Mouse (Mus musculus) megakaryocyte-erythroid progenitor cell, adult 5 weeks (primary cell): Measurements from ENCODE around the gene Ckb. TPM values are rescaled to one million over a fixed set of nuclear protein-coding genes. Genes with fewer than 3 reads are reported as not detected.

Source experiments
- polyA plus RNA-seq: library from polyadenylated mRNA; stranded (reverse); fragments of >175 nt; gene quantifications from 2 replicates; pipeline ENCODE4 v1.2.3, GENCODE M21; 2012

The Ckb gene
- polyA plus RNA-seq: 17.5 and 20.4 TPM in 2 replicates

GRCm38 (mm10) chr12:111672176-111672575 is at the start of gene Ckb:
Gene Ckb (minus strand): TSS chr12:111672338.

GRCm38 (mm10) chr12:111713004-111713651 is 41.0 kb upstream of the Ckb start, which contains the start of the genes Bag5 and Apopt1:
Gene Bag5 (minus strand): TSS chr12:111713257.
Gene Apopt1 (plus strand): TSS chr12:111713261.

GRCm38 (mm10) chr12:111677882-111678669 is 5.9 kb upstream of the Ckb start, which contains the start of gene Trmt61a:
Gene Trmt61a (plus strand): TSS chr12:111678105.

Other genes with a start within 250 kb of the Ckb start
- gene Tnfaip2, start 229.9 kb downstream of the Ckb start, polyA plus RNA-seq: 41.2 and 71.1 TPM in 2 replicates
- not detected in 2 replicates for gene Gm266, start 186.5 kb downstream of the Ckb start, polyA plus RNA-seq
- gene Eif5, start 134.3 kb downstream of the Ckb start, polyA plus RNA-seq: 207 and 340 TPM in 2 replicates
- gene Mark3, start 97.8 kb downstream of the Ckb start, polyA plus RNA-seq: 10.0 and 11.7 TPM in 2 replicates
- gene Trmt61a, start 5.8 kb upstream of the Ckb start, polyA plus RNA-seq: 26.9 and 31.8 TPM in 2 replicates
- 21.0 and 22.8 TPM in 2 replicates for gene Bag5, start 40.9 kb upstream of the Ckb start, polyA plus RNA-seq
- 170 and 178 TPM in 2 replicates for gene Apopt1, start 40.9 kb upstream of the Ckb start, polyA plus RNA-seq
- gene Klc1, start 86.5 kb upstream of the Ckb start, polyA plus RNA-seq: 38.0 and 46.7 TPM in 2 replicates
- gene Xrcc3, start 141.5 kb upstream of the Ckb start, polyA plus RNA-seq: 10.8 and 11.2 TPM in 2 replicates
- 4.4 and 5.0 TPM in 2 replicates for gene Zfyve21, start 141.8 kb upstream of the Ckb start, polyA plus RNA-seq
- 10.6 and 15.1 TPM in 2 replicates for gene Ppp1r13b, start 235.8 kb upstream of the Ckb start, polyA plus RNA-seq